Mouse (Mus musculus): ENCODE data around the gene Uchl4.
"Not testable (repeated sequence)": the region's sequence is repeated elsewhere in the genome, so short reads cannot be mapped to it uniquely, and the experiment has no call there.

The Uchl4 gene

DNA sequence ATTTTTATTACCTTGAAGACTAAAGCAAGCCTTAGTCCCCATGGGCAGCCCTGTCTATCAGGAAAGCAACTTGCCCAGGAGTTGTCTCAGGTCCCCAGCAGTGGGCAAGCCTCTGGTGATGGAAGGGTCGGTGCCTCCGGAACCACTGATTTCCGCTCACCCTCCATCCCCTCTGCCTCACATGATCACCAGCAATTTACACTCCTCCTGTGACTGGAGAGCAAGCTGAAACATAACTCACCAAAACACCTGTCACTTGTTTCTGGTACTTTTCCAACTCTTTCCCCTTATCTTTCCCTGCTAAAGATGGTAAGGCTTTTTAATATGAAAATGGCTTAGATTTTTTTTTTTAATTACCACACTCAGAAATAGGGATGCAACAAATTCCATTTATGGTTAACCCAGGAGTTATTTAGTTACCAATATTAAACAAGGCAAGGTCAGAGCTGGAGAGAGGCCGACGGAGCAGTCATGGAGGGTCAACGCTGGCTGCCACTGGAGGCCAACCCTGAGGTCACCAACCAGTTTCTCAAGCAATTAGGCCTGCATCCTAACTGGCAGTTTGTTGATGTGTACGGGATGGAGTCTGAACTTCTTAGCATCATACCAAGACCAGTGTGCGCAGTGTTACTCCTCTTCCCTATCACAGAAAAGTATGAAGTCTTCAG, at the start of gene Uchl4:
Uchl4 (plus strand) TSS at position 434 of the 668 bp plus-strand sequence.
- DNase-seq, result no peak

GRCm38 (mm10) chr9:64193879-64194278, 41.1 kb upstream of the Uchl4 start:
- DNase-seq, result no peak

GRCm38 (mm10) chr9:64195554-64195953, 39.4 kb upstream of the Uchl4 start:
- DNase-seq, result no peak

DNA sequence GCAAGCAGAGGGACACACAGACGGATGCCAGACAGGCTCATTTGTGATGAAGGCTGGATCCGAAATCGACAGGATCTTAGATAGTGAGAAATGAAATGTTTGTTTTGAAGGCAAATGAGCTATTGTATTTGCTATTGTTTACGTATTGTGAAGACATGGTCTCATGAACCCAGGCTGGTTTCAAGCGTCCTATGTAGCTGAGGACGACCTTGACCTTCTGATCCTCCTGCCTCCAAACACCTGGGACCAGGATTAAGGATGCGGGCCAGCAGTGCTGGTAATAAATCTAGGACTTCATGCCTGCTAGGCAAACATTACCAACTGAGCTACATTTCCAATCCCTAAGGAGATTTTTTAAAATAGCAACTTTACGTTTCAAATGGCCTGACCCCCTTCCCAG, 37.5 kb upstream of the Uchl4 start:
- DNase-seq, result no peak

DNA sequence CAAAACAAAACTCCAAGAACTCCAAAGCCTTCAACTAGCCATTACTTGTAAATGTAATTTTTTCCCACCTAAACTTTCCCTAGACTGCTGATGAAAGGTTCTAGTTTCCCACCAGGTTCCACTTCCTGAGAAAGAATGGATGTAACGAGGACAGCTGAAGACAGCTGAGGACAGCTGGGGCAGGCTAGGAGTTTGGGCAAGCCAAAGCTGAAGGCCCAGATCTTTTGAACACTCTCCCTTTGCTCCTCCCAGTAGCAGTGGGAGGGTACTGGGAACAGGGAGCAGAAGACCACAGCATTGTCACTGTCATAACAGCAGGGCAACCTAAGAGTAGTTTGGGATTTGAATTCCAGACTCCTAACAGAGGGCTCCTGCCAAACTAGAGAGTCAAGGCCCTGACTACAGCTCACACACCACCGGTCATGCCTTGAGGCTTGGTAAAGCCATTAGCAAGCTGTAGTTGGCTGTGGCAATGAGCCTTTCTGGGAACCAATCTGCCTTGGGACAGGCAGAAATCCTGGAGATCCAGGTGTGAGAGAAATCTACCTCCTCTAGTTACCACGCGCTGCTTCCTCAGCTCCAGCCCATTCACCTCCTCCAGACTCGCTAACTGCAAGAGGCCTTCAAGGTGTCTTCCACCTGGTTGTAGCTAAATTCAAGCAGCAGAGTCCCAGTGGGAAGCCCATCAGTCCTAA, 36.8 kb upstream of the Uchl4 start:
- no peak for DNase-seq

DNA sequence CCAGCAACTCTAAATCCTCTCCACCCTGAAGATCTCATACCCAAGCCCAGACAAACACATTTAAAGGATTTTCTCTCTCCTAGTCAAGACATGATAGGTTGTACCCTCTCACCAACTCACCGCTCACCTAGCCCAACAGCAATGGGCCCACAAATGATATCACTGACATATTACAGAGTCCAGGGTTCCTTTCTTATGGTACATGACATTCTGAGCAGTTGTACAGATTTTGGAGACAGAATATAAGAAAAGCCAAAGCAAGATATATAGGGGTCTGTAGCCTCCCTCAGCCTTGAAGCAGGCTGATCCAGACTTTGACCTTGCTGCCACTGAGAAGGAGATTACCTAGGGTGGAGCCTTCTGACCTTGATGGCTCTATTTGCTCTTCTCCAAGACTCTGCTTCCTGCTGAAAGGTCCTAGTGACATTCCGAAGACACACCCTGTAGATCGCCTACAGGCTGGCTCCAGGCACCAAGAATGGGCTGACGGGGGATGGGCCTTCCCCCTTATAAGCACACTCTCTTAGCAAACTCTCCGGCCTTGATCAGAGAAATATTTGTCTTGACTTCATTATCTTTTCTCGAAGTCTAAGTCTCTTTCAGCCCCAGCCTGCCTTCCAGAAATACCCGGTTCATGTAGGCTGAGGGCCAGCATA, 36.1 kb upstream of the Uchl4 start:
- not testable (repeated sequence) for DNase-seq

DNA sequence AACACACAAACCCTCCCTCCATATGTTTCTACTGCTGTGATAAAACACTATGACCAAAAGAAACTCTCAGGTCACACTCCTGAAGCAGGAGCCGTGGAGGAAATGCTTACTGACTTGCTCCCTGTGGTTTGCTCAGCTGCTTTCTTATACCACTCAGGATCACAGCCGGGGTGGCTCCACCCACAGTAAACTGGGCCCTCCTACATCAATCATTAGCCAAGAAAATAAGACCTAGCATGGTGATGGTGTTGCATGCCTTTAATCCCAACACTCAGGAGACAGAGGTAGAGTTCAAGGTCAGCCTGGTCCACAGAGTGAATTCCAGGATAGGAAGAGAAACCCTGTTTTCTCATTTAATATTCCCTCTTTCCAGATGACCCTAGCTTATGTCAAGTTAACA, 35.1 kb upstream of the Uchl4 start:
- no peak for DNase-seq

DNA sequence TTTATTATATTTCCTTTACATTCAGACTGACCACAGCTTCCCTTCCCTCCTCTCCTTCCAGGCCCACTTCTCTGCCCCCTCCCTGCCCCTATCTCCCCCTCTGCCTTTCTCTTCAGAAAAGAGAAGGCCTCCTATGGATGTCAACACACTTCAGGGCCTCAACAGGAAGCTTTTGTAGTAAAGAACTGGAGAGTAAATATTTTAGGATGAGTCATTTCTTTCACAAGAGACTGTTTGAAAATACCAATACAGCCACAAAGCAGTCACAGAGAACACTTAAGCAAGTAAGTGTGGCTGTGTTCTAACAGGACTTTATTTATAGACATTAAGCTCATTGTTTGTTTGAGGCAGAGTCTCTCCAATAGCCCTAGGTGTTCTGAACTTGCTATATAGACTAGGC, 32.7 kb upstream of the Uchl4 start:
- no peak for DNase-seq

DNA sequence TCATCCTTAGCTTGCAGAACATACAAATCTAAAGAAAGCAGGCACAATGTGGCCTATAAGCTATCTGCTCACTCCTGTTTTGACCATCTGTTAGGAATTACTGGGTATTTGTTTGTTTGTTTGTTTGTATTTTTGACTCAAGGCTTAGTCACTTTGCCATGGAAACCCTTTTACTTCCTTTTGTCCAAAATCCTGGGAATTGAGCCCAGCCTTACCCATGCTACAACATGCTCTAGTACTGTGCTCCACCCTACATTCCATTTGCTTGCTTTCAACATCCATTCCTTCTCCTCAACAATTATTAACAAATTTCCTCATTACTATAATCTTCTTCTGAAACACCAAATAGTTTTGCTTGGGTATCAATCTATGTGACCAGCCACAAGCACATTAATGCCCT, 32.1 kb upstream of the Uchl4 start:
- DNase-seq, result no peak

- DNase-seq, result no peak
Measured at GRCm38 (mm10) chr9:64207509-64208084, 27.4 kb upstream of the Uchl4 start.

- no peak for DNase-seq
Measured at GRCm38 (mm10) chr9:64214452-64214851, 20.5 kb upstream of the Uchl4 start.

DNA sequence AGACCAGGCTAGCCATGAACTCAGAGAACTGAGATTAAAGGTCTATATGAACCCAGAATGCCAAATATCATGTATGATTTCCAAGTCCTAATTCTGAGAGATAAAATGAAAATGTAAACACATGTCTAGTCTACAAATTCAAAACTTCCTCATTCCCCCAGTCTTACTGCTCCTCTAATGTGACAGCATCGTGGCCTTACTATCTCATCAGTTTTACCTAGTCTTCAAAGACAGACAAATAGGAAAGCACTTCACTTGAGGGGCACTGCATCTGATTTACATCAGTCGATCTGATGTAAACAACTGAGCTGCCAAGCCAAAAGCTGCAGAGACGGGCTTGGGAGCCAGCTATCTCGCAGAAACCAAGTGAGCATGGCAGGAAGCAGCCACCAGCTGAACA, 18.9 kb upstream of the Uchl4 start:
- DNase-seq, result no peak

- DNase-seq, result no peak
Measured at GRCm38 (mm10) chr9:64216641-64217040, 18.4 kb upstream of the Uchl4 start.

DNA sequence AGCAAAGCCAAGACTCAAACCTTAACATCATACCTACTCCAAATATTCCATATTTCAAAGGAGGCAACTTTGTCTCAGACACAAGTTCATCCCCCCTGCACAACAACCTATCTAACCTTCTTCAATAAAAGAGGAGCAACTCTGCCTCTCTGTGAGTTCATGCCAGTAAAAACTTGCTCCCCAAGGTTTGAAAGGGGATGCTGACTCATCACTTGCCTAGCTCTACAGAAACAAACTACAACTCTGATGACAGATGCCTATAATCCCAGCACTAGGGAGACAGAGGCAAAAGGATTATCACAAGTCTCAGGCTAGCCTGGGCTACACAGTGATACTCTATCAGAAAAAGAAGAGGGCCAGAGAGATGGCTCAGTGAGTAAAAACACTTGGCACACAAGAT, 17.1 kb upstream of the Uchl4 start:
- DNase-seq, result no peak

DNA sequence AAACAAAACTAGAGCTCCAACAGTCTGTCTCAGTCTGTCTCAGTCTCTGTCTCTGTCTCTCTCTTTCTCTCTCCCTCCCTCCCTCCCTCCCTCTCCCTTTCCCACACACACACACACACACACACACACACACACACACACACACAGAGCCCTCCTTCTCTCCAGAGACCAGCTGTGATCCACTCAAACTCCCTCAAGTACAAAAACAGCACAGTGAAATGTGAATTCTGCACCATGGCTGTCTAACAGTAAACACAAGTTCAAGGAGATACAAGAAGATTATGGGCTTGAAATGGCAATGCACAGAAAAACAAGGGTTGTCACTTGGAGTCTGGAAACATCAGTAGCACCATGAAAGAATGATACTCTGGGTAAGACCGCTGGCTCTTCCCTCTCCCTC, 15.7 kb upstream of the Uchl4 start:
- no peak for DNase-seq

GRCm38 (mm10) chr9:64219772-64220420, 15.1 kb upstream of the Uchl4 start:
- DNase-seq, result no peak

DNA sequence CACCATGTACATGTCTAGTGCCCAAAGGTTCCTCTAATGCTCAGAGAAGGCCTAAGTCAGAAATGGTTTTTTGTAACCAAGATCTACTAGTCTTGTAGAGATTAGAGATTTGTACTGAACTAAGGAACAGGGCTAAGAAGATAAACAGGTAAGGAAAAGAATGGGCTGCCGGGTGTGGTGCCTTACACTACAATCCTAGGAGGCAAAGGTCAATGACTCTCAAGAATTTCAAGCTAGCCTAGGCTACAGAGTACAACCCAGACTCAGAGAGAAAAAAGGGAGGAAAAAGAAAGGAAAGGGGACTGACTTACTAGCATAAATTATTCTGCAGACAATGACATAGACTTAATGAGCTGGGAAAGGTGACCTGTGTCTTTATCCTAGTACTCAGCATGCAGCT, 14.4 kb upstream of the Uchl4 start:
- DNase-seq, result no peak

DNA sequence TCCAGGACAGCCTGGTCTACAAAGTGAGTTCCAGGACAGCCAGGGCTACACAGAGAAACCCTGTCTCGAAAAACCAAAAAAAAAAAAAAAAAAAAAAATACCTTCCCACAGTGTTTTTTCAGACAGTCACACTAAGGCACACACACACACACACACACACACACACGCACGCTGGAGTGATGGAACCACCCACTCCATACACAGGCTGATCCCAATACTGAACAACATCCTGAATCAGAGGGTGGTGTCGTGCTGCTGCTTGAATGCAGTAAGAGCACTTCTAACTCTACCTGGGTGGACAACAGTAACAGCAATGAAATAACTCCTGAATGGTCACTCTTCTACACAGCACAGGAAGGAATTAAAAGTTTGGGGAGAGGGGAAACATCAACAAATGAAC, 13.5 kb upstream of the Uchl4 start:
- no peak for DNase-seq

DNA sequence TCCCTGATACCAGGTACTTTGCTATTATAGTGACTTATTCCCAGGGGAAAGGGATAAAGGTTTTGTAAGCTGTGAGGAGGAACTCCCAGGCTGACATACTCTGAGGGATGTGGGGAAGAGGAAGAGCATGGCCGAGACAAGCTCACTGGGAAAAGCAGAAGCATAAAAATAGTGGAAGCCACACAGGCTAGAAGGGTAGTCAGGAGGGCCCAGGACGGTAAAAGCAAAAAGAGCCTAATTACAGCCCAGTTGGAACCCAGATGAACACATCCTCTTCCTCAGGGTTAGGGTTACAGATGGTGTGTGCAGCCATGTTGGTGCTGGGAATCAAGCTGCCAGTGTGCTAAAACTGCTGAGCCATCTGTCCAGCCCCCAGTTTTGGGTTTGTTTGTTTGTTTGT, 12.9 kb upstream of the Uchl4 start:
- no peak for DNase-seq

DNA sequence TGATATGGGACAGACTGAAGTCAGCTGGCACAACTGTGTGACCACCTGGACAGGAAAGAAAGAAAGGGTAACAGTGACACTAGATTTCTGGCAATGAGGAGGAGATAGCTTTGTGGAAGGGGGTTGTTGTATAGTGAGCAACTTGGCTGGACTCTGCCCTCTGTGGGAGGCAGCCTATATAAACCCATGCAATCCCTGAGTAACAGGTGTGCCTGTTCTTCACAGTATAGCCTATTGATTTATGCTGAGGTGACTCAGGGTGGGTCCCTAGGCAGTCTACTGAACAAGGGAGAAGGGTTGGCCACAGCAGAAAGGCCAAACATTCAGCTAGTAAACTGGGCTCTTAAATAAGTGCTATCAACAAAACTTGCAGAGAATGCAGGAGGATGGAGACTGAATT, 9.2 kb upstream of the Uchl4 start:
- no peak for DNase-seq

- no peak for DNase-seq
Measured at GRCm38 (mm10) chr9:64227736-64228135, 7.3 kb upstream of the Uchl4 start.

DNA sequence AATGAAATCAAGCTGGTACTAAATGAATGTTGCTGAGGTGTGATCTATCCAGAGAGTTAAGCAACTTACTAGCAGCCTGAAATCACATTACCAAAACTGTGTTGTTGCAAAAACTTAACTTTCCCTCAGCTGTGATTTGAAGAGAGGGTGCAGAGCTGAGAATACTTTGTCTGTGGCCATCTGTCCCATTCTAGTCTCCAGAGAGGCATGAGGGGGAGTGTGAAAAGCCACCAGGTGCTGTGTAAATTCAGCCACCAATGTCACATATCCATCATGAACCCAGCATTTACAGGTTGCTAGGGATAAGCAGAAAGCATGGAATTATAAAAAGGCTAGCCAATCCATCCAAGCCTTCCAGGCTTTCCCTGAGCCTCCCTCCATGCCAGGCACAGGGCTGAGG, 6.0 kb upstream of the Uchl4 start:
- DNase-seq, result no peak

GRCm38 (mm10) chr9:64231171-64231570, 3.8 kb upstream of the Uchl4 start:
- DNase-seq, result no peak

- no peak for DNase-seq
Measured at GRCm38 (mm10) chr9:64231674-64232073, 3.3 kb upstream of the Uchl4 start.
